Mouse (Mus musculus) erythroid progenitor cell, adult 5-6 weeks (primary cell): ENCODE results near the gene Ccnt1. TPM values are rescaled to one million over a fixed set of nuclear protein-coding genes. Genes with fewer than 3 reads are reported as not detected.

ENCODE experiments used
- ATAC-seq: replicated peaks from 2 replicates; pipeline ENCODE4 v1.8.0; 2016; ENCODE audit warnings: moderate number of reproducible peaks, mild to moderate bottlenecking, moderate TSS enrichment, inconsistent platforms; ENCODE audit not compliant: poor library complexity, low FRiP score, severe bottlenecking
- total RNA-seq, 2 experiments: library from RNA; stranded (forward) in 1 of 2; stranded (reverse) in 1 of 2; fragments of 150-400 nt in 1 of 2; fragments of 186-747, 209-891 nt in 1 of 2; gene quantifications; 2 replicates each; pipeline versions ENCODE4 v1.2.3 to v1.2.4; 2015 to 2017; ENCODE audit warnings: low replicate concordance in 2 of 2

Gene Ccnt1
- total RNA-seq (2015; ENCODE audit: low replicate concordance): 80.0 and 121 TPM in 2 replicates
- 72.0 and 75.4 TPM in 2 replicates for total RNA-seq (2017; ENCODE audit: low replicate concordance)

DNA sequence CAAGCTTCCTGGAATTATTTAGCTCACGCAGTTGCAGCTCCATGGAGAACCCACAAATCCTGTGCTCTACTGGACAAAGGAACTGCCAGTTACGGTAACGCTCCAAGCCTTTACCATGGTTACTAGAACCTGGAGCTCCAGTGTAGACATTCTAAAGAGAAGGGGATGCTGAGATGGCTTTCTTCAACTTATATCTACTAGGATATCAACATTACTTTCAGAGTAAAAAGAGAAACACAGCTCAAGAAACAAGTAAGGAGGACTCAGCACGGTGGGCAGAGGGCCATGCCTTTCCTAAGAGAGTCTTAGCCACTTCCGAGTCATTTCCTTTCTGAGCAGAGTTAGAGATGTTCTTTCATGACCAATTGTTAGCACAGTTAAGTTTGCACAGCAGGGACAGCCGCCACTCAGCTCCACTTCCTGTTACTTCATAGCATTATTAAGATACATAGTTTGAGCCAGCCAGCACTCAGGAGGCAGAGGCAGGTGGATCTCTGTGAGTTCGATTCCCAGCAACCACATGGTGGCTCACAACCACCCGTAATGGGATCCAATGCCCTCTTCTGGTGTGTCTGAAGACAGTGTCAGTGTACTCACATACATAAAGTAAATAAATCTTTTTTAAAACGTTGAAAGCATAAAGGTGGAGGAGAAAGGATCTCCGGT is at the start of gene Ccnt1, which contains the start of gene 4930415O20Rik:
Gene Ccnt1, minus strand, starts transcription at position 51 of the 666 bp plus-strand sequence.
Gene 4930415O20Rik, plus strand, starts transcription at position 132 of the 666 bp plus-strand sequence.
- no peak for ATAC-seq

GRCm38 (mm10) chr15:98617176-98617537 is 46.4 kb upstream of the Ccnt1 start:
- peak; percentile 75 for ATAC-seq

- 0 out of 2 replicates have a peak, but pooled peaks have one; percentile 8 for ATAC-seq
Measured at GRCm38 (mm10) chr15:98616362-98617175, 45.8 kb upstream of the Ccnt1 start.

DNA sequence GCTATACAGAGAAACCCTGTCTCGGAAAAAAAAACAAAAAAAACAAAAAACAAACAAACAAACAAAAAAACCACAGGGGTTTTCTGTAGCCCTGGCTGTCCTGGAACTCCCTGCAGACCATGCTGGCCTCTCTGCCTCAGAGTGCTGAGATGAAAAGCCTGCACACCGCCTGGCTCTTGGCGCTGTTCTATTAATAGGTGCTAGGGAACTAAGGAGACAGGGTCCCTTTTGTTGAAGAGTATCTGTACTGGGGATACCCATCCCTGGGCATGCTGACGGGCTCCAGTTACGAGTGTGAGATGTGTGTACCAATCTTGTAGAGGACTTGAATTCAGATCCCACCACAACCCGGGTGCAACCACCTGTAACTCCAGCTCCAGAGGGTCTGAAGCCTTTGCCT is 45.0 kb upstream of the Ccnt1 start:
- no peak for ATAC-seq

GRCm38 (mm10) chr15:98614971-98615370 is 44.2 kb upstream of the Ccnt1 start:
- ATAC-seq: no peak

GRCm38 (mm10) chr15:98614551-98614950 is 43.8 kb upstream of the Ccnt1 start:
- no peak for ATAC-seq

GRCm38 (mm10) chr15:98612229-98612628 is 41.5 kb upstream of the Ccnt1 start:
- no peak for ATAC-seq

DNA sequence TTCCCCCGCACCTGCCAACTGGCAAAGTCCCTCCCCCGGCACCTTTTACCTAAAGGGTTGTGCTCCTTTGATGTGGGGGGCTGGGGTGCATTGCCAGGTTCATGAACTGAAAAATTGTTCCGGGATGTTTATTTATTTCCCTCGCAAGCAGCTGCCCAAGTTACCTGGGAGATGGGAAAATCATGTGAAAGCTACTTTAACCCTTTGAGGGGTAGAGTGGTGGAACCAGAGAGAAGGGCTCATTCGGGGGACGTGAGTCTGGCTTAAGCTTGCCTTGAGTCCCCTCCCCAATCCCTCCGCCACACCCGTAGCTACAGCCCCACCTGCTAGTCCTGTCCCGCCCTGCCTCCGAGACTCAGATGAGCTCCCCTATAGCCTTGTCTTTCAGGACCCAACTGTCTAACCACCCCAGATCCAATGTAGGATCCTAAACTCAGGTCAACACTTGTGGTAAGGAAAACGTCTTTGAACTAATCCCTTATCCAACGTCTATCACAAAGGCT is 39.5 kb upstream of the Ccnt1 start:
- ATAC-seq: no peak

DNA sequence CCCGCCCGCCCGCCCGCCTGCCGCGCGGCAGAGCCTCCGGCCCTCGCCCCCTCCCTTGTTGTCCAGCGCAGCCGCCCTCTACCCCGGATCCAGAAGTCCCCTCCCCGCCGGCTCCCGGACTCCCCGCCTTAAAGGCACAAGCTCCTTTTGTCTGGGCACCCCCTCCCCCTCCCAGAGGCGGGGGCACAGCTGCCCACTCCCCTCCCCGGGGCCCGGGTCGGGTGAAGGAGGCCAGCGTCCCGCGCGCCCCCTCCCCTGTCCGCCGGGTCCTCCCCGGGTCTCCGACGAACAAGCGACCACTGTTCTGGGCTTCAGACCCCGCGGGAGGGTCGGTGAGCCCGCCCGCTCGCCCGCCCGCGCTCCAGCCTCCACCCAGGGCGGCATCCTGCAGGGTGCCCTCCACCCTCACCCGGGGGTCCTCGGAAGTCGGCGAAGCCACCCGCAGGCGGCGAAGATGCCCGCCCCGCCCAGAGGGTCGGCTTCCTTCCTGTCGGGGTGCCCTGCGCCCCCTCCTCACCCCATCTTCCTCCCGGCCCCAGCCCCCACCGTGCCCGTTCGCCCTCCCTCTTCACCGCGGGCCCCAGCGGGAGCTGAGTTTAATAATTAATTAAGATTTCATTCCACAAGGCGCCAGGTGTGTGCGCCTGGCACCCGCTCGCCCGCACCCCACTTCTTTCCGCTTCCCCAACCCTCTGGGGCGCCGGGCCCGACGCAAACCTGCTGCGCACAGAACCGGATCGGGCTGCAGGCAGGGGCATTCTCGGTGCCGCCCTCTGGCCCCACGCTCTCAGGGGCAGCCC is 38.8 kb upstream of the Ccnt1 start, which contains the start of gene Adcy6:
Gene Adcy6, minus strand, starts transcription at position 746 of the 800 bp plus-strand sequence.
- peak; percentile 32; the same call in 1 of the 2 replicates for ATAC-seq

DNA sequence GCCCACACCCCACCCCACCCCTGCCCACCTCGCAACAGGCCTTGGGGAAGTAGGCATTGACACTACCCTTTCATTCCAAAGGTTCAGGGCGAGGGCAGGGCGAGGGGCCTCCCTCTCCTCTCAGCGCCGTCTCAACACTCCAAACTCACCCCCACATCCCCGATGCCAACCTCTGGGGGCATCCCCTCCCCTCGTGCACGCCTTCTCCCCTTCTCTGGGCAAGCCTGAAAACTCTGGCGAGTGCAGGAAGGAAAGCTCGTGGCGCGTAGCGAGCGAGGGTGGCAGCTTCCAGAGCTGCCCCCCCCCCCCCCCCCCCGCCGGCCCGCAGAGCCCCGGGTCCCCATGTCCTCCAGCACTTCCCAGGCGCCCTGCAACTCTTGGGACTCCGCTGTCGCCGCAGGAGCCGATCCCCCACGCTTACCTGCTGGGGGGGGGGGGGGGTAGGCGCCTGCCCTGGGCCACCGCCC is 38.1 kb upstream of the Ccnt1 start:
- peak; percentile 15; the same call in 1 of the 2 replicates for ATAC-seq

- ATAC-seq: no peak
Measured at GRCm38 (mm10) chr15:98608058-98608783, 37.5 kb upstream of the Ccnt1 start.

DNA sequence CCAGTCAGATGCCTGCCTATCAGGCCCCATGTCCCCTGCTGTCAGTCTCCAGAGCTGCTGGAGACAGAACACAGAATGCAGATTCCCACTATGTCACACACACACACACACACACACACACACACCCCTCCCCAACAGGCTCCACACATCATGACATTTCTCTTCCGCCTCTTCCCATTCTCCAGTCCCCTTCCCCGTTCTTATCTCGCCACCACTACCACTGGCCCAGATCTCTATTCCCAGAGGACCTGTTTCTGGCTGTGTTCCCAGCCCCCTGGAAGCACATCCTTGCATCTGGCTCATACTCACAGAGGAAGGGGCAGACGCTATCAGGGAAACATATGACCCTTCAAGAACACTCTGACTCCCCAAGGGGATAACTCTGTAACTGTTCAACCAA is 36.8 kb upstream of the Ccnt1 start:
- ATAC-seq: no peak

GRCm38 (mm10) chr15:98606739-98607138 is 36.0 kb upstream of the Ccnt1 start:
- 0 out of 2 replicates have a peak, but pooled peaks have one; percentile 4 for ATAC-seq

DNA sequence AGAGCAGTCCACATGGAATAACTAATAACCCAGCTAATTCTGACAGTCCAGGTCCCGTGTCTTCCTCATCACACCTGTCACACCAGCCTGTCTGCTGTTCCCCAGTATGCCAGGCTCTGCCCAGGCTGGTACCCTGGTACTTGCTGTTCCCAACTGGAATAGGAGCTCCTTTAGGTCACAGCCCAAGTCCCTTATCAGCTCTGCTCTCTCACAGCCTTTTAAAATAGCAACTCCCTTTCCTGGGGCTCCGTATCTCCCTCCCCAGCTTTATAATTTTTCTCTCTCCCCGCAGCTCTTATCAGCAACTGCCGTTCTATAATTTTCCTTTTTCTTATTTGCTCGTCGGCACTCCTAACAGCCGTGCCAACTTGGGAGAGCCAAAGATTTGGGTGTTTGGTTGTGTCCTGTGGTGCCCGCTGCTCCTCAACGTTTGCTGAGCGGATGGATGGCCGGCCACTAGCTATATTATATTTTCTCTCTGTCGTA is 35.4 kb upstream of the Ccnt1 start:
- peak; percentile 71 for ATAC-seq

DNA sequence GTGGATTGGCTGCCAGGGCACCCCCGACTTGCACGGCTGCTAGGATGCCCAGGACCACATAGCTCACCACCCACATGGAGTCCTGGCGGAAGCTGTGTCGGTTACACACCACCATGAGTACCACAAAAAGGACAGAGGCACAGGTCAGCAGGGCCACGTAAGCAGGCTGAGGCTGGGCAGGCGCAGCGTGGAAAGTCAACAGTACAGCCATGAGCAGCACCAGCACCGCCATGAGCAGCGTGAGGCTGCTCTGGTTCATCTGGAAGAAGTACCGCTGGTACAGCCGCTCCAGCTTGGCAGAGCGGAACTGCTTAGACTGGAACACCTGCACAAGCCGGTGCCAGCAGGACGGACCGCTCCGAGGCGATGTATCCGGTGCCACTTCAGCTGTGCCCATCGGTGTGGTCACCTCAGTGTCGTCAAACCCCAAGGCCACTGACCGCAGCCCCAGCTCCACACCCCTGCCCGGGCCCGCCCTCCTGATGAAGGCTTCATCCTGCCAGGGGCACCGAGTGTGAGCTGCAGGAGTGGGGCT is 33.4 kb upstream of the Ccnt1 start:
- ATAC-seq: no peak

- peak; percentile 56 for ATAC-seq
Measured at GRCm38 (mm10) chr15:98602921-98603458, 32.3 kb upstream of the Ccnt1 start.

- ATAC-seq: peak; percentile 64
Measured at GRCm38 (mm10) chr15:98602191-98602881, 31.6 kb upstream of the Ccnt1 start.

DNA sequence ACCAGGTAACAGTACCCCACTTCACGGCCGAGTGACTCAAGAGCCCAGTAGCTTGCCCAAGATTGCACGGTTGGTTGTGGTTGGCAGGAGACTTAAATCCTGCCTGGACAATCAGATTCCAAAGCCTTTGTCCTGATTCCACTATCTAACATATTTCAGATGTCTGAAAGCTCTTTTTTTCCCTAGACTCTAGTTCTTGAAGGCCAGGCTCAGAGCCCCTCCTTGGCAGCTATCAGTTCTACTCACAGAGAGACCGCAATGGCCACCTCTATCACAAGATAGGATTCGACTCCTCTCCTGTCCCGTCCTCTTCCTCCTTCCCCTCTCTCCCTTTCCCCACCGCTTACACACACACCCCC is 31.1 kb upstream of the Ccnt1 start:
- ATAC-seq: no peak
